ENCODE assay signal across 9 mouse cellular contexts in genomic region chr6:8950611-8951325, GRCm38 (mm10). TPM values are rescaled to one million over a fixed set of nuclear protein-coding genes. Genes with fewer than 3 reads are reported as not detected.
DNase-seq lines count a peak whose midpoint lies in the region; ATAC-seq and TF ChIP-seq lines count a peak whose summit lies in the region.
"Had no signal": no experiment of that assay in that cellular context is flagged by ENCODE, and none has a peak within 500 bp of the region (broad histone marks: within the 10 kb centered on the region; RNA-seq: fewer than 3 reads in every experiment).

No protein-coding gene starts in this region.

- TF ChIP-seq POLR2A in brain, embryonic 14.5 days (IDR thresholded peaks at IDR 0.05; ENCODE audit: borderline replicate concordance, extremely low read depth, insufficient read depth, insufficient read length, poor library complexity, severe bottlenecking) = no peak

- ATAC-seq in heart, embryonic 12.5 days (ENCODE audit: insufficient number of reproducible peaks, low FRiP score) = no peak
- ATAC-seq in hindbrain, embryonic 11.5 days (ENCODE audit: low FRiP score) = no peak
- peak; percentile 2; the same call in 1 of the 2 replicates for ATAC-seq in midbrain, embryonic 13.5 days
- ATAC-seq in monocyte, adult 5-6 weeks (replicated peaks; ENCODE audit: insufficient number of reproducible peaks, low FRiP score, low TSS enrichment, poor library complexity, severe bottlenecking) = no peak

- H3K4me2 ChIP-seq in heart, embryonic 12.5 days = peak overlapping the region; percentile 72
- peak overlapping the region; percentile 85 for H3K4me2 ChIP-seq in hindbrain, embryonic 11.5 days (replicated peaks; ENCODE audit: low read depth, low read length)
- peak overlapping the region; percentile 96 for H3K4me2 ChIP-seq in midbrain, embryonic 13.5 days (replicated peaks)

- H3K9me3 ChIP-seq in heart, embryonic 12.5 days (replicated peaks) = no peaks in the 10 kb centered on the region
- H3K9me3 ChIP-seq in hindbrain, embryonic 11.5 days (ENCODE audit: control insufficient read depth, low read length) = no peaks in the 10 kb centered on the region
- H3K9me3 ChIP-seq in midbrain, embryonic 13.5 days = no peaks in the 10 kb centered on the region

- H3K36me3 ChIP-seq in heart, embryonic 12.5 days = no peaks in the 10 kb centered on the region
- no peaks in the 10 kb centered on the region for H3K36me3 ChIP-seq in hindbrain, embryonic 11.5 days (ENCODE audit: control insufficient read depth, insufficient read depth, low read length)
- no peaks in the 10 kb centered on the region for H3K36me3 ChIP-seq in midbrain, embryonic 13.5 days

- no peak for DNase-seq in heart, postnatal 4 days
- DNase-seq in brain, embryonic 14.5 days (ENCODE audit: low read depth) = peak; percentile 26
- DNase-seq in hindbrain, embryonic 11.5 days (ENCODE audit: low spot score) = no peak
- DNase-seq in ovary, postnatal 36 days (ENCODE audit: low spot score) = no peak
- DNase-seq in layer of hippocampus, postnatal 25 days (ENCODE audit: extremely low spot score in 1 of 2, low spot score in 1 of 2) = no peak

- 3% methylated on average over 26 of the region's 26 CpGs for WGBS in heart, embryonic 12.5 days
- 2% methylated on average over 26 of the region's 26 CpGs for WGBS in hindbrain, embryonic 11.5 days
- 1% methylated on average over 26 of the region's 26 CpGs for WGBS in midbrain, embryonic 13.5 days

- peaks cover 32% of the 10 kb centered on the region for H3K4me1 ChIP-seq in heart, embryonic 12.5 days (replicated peaks)
- peaks cover 4% of the 10 kb centered on the region for H3K4me1 ChIP-seq in hindbrain, embryonic 11.5 days (replicated peaks; ENCODE audit: control insufficient read depth, insufficient read depth, low read length)
- peaks cover 45% of the 10 kb centered on the region for H3K4me1 ChIP-seq in midbrain, embryonic 13.5 days (replicated peaks)

- H3K27me3 ChIP-seq in heart, embryonic 12.5 days (replicated peaks) = peaks cover 87% of the 10 kb centered on the region
- H3K27me3 ChIP-seq in hindbrain, embryonic 11.5 days (ENCODE audit: control insufficient read depth, insufficient read depth, low read length) = peaks cover 67% of the 10 kb centered on the region
- H3K27me3 ChIP-seq in midbrain, embryonic 13.5 days = peaks cover 80% of the 10 kb centered on the region

- H3K4me3 ChIP-seq in heart, embryonic 12.5 days = peak overlapping the region; percentile 38
- H3K4me3 ChIP-seq in hindbrain, embryonic 11.5 days (ENCODE audit: low read depth, low read length) = peak overlapping the region; percentile 39
- peak overlapping the region; percentile 63 for H3K4me3 ChIP-seq in midbrain, embryonic 13.5 days (replicated peaks)

- no peak overlapping the region for H3K27ac ChIP-seq in heart, embryonic 12.5 days (ENCODE audit: poor library complexity, severe bottlenecking)
- H3K27ac ChIP-seq in hindbrain, embryonic 11.5 days (ENCODE audit: low read depth, low read length) = no peak overlapping the region
- H3K27ac ChIP-seq in midbrain, embryonic 13.5 days = peak overlapping the region; percentile 87

- no peak overlapping the region for H3K9ac ChIP-seq in heart, embryonic 12.5 days
- H3K9ac ChIP-seq in hindbrain, embryonic 11.5 days (ENCODE audit: low read depth, low read length) = peak overlapping the region; percentile 33; the same call in 1 of the 2 replicates
- H3K9ac ChIP-seq in midbrain, embryonic 13.5 days (replicated peaks) = peak overlapping the region; percentile 78

- TF ChIP-seq CTCF in brain, embryonic 14.5 days (IDR thresholded peaks at IDR 0.05; ENCODE audit: borderline replicate concordance, extremely low read depth, insufficient read depth, insufficient read length) = no peak

RNA-seq across cellular contexts. Expression of gene Nxph1, which starts 2.5 kb away (rescaled TPM):
- 0.09 TPM in 1 of 2 replicates, not detected in the other for polyA plus RNA-seq in heart, embryonic 12.5 days (2016; fragmentation: Nextera tagmentation; extraction: Ambion mirVana)
- under 1 TPM in 1 of 2 experiments, not detected in 1; 0.10 TPM for total RNA-seq in heart, postnatal 4 days (2021)
- polyA plus RNA-seq in brain, embryonic 14.5 days (2012; rRNA removed) = 32.0 and 42.6 TPM in 2 replicates
- 10.1 and 12.8 TPM in 2 replicates for polyA plus RNA-seq in hindbrain, embryonic 11.5 days (2014; fragmentation: Nextera tagmentation; extraction: Ambion mirVana)
- polyA plus RNA-seq in midbrain, embryonic 13.5 days (2015; fragmentation: Nextera tagmentation; extraction: Ambion mirVana) = 43.9 and 54.7 TPM in 2 replicates
- total RNA-seq in layer of hippocampus, postnatal 25 days (2021) = 10 to 100 TPM; 38.9 to 39.0 TPM
- not detected in 3 replicates for total RNA-seq in monocyte, adult 5-6 weeks (2017)
- total RNA-seq: megakaryocyte progenitor cell, adult 5-6 weeks had no signal

Comparison
In these comparisons a context has a peak if more than half of its experiments do, and no peak if none do; other contexts are left out.
1. RNA of gene Nxph1, which starts 2.5 kb away (polyA plus RNA-seq): 43.9 to 54.7 TPM in midbrain, embryonic 13.5 days, 32.0 to 42.6 TPM in brain, embryonic 14.5 days and 10.1 to 12.8 TPM in hindbrain, embryonic 11.5 days; 0.09 TPM in heart, embryonic 12.5 days; every median in the first group is over 10 times any median in the second.
2. Peak in every context shown above with its lines, with median percentiles within 50 percentile points of each other: H3K4me2 ChIP-seq and H3K4me3 ChIP-seq.